Mouse (Mus musculus) brain, adult 2 months (tissue): ENCODE results near the gene Cst13.
A peak's percentile ranks its signal among the peaks of the same experiment; 100 is the strongest.
"Not testable (repeated sequence)": the region's sequence is repeated elsewhere in the genome, so short reads cannot be mapped to it uniquely, and the experiment has no call there.

Experiments used
- DNase-seq: peaks from one replicate; pipeline ENCODE4 v3.0.0; 2011; ENCODE audit warnings: low read depth, low spot score

Gene Cst13

GRCm38 (mm10) chr2:148819909-148820308, at the start of gene Cst13:
Gene Cst13 (plus strand): TSS chr2:148820081.
- DNase-seq, result no peak

DNA sequence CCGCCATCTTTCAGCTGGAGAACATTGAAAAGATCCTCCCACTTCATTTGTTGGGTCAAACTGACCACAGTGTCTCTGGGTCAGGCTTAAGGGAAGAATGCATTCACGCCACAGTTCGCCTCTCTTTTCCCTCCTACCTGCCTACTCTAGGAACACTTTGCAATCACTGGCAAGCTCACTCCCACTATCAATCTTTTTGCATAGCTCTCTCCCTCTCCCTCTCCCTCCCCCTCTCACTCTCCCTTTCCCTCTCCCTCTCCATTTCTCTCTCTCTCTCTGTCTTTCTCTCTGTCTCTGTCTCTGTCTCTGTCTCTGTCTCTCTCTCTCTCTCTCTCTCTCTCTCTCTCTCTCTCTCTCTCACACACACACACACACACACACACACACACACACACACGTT, 48.5 kb upstream of the Cst13 start, which contains the start of gene Cst11:
Cst11 (minus strand) TSS at position 101 of the 400 bp plus-strand sequence.
- not testable (repeated sequence) for DNase-seq

DNA sequence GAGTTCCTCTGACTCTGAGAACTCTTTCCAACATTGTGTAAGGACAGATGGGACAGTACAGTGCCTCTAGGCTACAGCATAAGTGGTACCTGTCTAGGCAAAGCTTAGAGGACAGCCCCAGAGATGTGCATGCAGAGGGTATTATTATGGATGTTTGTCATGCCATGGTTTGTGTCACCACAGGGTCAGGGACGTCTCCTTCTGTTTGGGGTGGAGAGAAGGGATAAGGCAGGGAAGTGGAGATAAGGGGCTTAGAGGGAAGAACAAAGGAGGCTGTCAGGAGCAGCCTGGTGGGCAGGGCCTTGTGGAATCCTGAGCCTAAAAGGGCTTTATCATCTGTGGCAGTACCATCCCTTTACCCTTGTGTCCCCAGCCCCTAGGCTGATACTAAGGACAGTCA, 38.2 kb upstream of the Cst13 start, which contains the start of gene 8030411F24Rik:
8030411F24Rik (plus strand) TSS at position 301 of the 400 bp plus-strand sequence.
- no peak for DNase-seq

GRCm38 (mm10) chr2:148789142-148789541, 30.7 kb upstream of the Cst13 start, which contains the start of gene Cst12:
Gene Cst12 (plus strand): TSS chr2:148789361.
- no peak for DNase-seq

DNA sequence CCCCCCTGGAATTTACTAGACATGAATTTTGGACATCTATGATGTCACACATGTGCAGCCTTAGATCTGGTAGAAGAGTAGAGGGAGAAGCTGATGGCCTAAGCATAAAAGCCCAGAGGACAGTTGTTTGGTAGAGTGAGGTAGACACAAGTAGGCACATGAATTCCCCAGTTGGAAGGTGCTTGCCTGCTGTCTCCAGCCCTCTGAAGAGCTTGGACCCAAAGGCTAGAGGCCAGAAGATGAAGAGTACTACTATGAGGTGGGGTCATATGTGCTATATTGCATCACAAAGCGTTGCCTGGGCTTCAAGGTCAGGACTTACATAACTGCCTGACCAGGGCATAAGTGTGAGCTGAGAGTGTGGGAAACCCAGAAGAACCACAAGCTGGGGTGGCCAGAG, 21.4 kb upstream of the Cst13 start, which contains the start of gene Cst8:
Cst8 (plus strand) TSS at position 301 of the 400 bp plus-strand sequence.
- no peak for DNase-seq

- DNase-seq, result peak; percentile 92
Measured at GRCm38 (mm10) chr2:148801491-148801921, 18.4 kb upstream of the Cst13 start.

- peak; percentile 8 for DNase-seq
Measured at GRCm38 (mm10) chr2:148806696-148807095, 13.2 kb upstream of the Cst13 start.

- no peak for DNase-seq
Measured at GRCm38 (mm10) chr2:148825986-148826385, 6.1 kb downstream of the Cst13 start.

DNA sequence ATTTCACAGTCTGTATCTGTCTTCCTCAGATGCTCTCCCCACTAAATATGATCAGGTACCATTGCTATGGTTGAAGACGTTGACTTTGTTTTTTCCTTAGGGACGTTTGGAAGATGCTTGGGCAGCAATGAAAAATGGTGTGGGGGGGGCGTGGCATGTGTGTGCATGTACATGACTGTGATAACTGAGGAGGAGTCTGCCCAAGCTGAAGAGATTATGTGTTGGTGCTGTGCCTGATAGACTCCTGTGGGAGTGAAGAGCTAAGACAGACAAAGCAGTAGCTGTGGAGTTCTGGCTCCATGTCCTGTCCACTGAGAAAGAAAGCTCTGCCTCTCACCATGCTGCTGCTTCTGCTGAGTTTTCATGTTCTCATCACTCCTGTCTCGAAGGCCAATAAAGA, 15.0 kb downstream of the Cst13 start, which contains the start of gene Cst9:
Cst9 (plus strand) TSS at position 236 of the 400 bp plus-strand sequence.
- DNase-seq, result no peak

GRCm38 (mm10) chr2:148838075-148838777, 18.3 kb downstream of the Cst13 start:
- no peak for DNase-seq

GRCm38 (mm10) chr2:148839224-148839623, 19.3 kb downstream of the Cst13 start:
- DNase-seq, result no peak

DNA sequence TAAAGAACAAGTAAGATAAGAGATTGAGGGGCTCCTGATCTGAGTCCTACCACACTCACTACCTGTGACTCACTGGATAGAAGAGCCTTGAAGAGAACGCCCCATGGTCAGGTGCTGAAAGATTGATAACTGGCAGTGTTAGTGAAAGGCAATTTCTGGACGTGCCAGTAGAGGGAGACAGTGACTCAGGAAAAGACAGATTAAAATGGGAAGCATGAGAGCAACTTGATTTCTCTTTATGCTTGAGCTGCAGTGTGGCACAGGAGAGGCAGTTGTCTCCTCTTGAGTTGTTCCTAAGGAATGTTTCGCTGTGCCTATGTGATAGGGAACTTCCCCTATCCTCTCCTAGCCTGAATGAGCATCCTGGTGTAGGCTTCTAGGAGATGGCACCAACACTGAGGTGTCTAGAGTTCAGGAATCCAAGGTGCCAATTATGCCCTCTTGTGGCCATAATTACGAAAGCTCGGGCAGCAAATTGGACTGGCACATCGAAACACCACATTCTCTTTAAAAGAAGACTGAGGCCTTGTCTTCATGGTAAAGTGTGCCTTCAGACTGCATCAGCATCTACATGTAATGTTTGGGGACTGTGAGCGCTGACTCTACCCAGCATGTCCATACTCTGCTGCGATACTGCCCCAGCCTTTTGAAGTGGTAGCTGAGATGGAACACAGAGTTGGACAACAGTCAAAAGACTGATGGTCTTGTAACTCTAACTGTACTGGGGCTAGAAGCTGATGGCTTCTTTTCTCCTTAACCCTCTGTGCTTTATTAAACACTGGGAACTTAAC, 31.4 kb downstream of the Cst13 start:
- DNase-seq, result peak; percentile 80

DNA sequence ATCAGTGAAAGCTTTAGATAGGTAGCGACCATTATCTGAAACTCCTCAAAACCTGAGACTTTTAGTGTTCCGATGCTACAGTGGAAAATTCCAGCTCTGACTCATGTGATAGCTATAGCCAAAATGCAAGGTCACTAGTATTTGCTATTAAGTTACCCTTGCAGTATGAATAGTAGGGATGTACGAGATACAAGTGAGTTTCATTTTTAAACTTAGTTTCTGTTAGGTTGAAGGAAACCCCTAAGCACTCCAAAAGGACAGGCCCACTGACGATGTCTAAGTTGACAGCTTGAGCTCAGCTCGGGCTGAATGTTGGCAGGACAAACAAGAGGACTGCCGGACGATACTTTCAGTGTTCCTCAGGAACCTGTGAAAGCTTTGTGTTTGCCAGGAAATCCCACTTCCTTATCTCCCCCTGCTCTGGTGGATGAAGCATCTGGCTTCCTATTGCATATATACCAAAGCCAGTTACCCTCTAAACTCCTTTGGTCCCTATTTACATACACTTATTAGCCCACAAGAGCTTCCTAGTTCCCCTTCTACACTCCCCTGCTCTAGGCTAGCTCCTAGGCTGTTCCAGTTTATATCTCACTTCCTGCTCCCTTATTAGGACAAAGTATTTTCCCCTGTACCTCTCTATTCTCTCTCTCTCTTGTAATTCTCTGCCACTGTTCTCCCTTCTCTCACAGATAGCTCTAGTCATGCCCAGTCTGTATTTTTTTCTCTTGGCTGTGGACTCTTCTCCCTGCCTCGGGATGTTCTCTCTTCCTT, 36.9 kb downstream of the Cst13 start:
- no peak for DNase-seq

- peak; percentile 70 for DNase-seq
Measured at GRCm38 (mm10) chr2:148857506-148857905, 37.6 kb downstream of the Cst13 start.

DNA sequence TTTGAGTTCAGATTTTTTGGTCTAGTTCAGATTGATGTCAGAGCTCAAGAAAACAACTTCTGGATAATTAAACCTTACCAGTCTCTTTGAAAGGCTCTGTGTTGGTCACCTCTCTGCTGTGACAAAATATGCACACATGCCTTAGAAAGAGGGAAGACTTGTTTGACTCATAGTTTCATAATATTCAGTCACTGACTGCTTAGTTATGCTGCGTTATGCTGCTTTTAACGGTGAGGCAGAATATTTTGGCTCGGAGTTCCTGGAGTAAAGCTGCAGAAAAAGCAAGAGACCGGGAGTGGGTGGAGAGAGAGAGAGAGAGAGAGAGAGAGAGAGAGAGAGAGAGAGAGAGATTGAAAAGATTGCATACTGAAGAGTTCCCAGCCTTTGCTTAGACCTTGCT, 41.1 kb downstream of the Cst13 start:
- DNase-seq, result peak; percentile 62

GRCm38 (mm10) chr2:148861693-148862092, 41.8 kb downstream of the Cst13 start:
- no peak for DNase-seq

DNA sequence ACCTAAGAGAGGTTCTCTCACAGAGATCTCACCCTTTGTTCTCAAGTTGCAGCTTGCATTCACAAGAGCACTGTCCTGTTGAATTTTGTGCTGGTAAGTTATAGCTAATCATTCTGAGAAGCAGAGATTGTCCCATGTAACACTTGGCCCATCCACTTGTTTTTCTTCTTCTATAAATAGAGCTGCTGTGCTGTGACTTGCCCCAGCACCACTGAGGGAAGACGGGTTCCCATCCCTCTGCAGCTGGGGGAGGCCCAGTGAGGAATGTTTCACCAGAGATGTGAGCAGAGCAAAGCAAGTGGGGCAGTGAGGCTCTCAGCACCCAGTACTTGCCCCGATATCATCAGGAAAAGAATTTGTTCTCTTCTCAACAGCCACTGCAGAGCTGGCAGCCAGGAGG, 45.1 kb downstream of the Cst13 start, which contains the start of gene 9230104L09Rik:
9230104L09Rik (minus strand) TSS at position 73 of the 400 bp plus-strand sequence.
- no peak for DNase-seq

DNA sequence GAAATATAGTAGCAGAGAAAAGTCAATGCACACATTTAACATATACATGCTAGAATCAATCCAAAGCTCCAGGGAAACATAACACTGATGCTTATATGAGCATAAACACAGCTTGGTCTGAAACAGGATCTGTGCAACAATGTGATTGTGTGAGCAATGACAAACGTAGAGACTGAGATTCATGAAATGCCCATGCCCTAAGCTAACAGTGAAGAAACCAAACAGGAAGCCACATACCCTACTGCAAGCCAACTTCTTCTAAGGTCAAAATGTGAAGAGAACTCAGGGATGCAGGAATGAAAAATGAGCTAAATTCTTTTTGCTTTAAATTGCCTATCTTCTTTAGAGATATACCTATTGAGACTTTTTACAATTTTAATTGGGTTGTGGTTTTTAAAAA, 49.1 kb downstream of the Cst13 start:
- DNase-seq, result no peak

DNA sequence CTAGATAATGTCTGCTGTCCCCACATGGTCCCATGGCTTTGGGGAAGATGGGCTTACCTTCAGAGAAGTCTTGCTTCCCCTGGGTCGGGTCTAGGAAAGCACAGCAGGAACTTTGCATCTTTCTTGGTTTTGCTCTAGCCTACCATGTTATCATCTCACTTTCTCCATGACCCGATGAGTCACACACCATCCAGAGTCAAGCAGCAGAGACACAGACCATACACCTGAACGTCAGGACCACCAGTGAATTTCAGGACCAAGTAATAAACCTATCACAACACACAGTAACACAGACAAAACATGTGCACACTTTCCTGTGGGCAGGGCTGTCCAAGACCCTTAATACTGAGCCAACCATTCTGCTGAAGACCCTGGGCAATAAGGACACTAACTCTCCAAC, 50.6 kb downstream of the Cst13 start:
- no peak for DNase-seq

DNA sequence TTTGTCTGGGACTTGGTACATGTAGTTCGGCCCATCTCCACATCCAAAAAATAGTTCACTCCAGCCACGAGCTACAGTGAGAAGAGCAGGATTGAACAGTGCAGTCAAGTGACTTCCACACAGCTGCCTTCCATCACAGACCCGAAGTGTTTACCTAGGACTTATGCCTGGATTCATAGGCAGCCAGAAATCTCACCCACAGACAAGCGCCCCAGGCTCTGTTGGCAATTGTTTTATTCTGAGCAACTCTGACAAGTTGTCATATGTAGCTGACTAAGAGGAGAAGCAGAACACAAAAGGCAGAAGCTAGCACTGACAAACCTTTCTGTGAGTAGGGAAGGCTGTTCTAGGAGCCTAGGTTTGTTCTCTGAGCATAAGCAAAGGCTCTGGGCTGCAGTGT, 53.0 kb downstream of the Cst13 start:
- DNase-seq, result peak; percentile 69

GRCm38 (mm10) chr2:148874224-148874616, 54.3 kb downstream of the Cst13 start:
- DNase-seq, result no peak
